Mouse (Mus musculus) left cerebral cortex, postnatal 14 days (tissue): ENCODE results near the gene Vmn1r169. TPM values are rescaled to one million over a fixed set of nuclear protein-coding genes. Genes with fewer than 3 reads are reported as not detected.
"Not testable (repeated sequence)": the region's sequence is repeated elsewhere in the genome, so short reads cannot be mapped to it uniquely, and the experiment has no call there.

ENCODE experiments used
- DNase-seq, 2 experiments: peaks; one replicate each; pipeline ENCODE4 v3.0.0; 2021 to 2022; ENCODE audit warnings: low spot score in 2 of 2, mixed read lengths in 1 of 2
- intact Hi-C: fragments of 180-260 bp; cut with DNase I; formaldehyde crosslinking; loops from one replicate; pipeline ENCODE4 v1.15.1; 2025
- long read RNA-seq, 2 experiments: library from polyadenylated mRNA; stranded (forward); transcript quantifications; one replicate each; pipeline ENCODE4 v2.0.0; 2021
- total RNA-seq, 2 experiments: library from RNA; stranded (reverse); gene quantifications; 2 replicates each; pipeline ENCODE4 v1.2.3; 2021

Gene Vmn1r169
- total RNA-seq, result not detected
- long read RNA-seq, experiment 1, result 0 reads
- long read RNA-seq, experiment 2, result 0 reads

DNA sequence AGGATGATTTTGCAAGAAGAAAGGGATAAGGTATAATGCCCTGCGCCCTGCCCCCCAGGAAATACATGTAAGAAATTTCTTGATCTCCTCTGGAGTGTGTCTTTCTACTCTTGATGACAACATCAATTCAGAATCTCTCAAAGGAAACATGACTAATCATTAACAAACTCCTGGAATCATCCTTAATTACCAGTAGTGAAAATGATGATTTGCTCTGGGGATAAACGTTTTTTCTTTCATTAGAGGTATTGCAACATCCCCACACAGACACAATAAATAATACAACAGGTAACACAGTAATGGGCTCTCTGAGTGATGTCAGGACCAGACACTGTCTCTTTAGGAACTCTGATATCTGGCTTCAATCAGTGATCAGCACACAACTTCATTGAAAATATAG lies at the start of gene Vmn1r169:
Gene Vmn1r169 (plus strand): TSS at position 301 of the 400 bp plus-strand sequence.
- intact Hi-C loops, DNase-seq: not testable (repeated sequence)

- DNase-seq, intact Hi-C loops: not testable (repeated sequence)
Measured at GRCm38 (mm10) chr7:23539432-23539831, 35.9 kb upstream of the Vmn1r169 start, which contains the start of gene Vmn1r168. TSS of gene Vmn1r168 (plus strand) at chr7:23539732.

GRCm38 (mm10) chr7:23605875-23606274 lies 30.5 kb downstream of the Vmn1r169 start, which contains the start of gene Vmn1r170:
TSS of gene Vmn1r170 (plus strand) at chr7:23606175.
- DNase-seq, intact Hi-C loops: not testable (repeated sequence)

Other genes with a start within 250 kb of the Vmn1r169 start
- gene Nlrp5, start 189.6 kb upstream of the Vmn1r169 start, total RNA-seq, result not detected
- gene Vmn1r167, start 68.3 kb upstream of the Vmn1r169 start, total RNA-seq, result not detected
- not detected for gene Vmn1r168, start 35.8 kb upstream of the Vmn1r169 start, total RNA-seq
- gene Vmn1r170, start 30.6 kb downstream of the Vmn1r169 start, total RNA-seq, result not detected
- gene Vmn1r171, start 55.2 kb downstream of the Vmn1r169 start, total RNA-seq, result not detected
- gene Vmn1r172, start 82.8 kb downstream of the Vmn1r169 start, total RNA-seq, result not detected
- not detected for gene Vmn1r173, start 125.2 kb downstream of the Vmn1r169 start, total RNA-seq
- not detected for gene Vmn1r174, start 176.7 kb downstream of the Vmn1r169 start, total RNA-seq
- not detected for gene Vmn1r175, start 235.1 kb downstream of the Vmn1r169 start, total RNA-seq